Mouse (Mus musculus) midbrain, embryonic 16.5 days (tissue): ENCODE results near the gene Gm6993. TPM values are rescaled to one million over a fixed set of nuclear protein-coding genes. Genes with fewer than 3 reads are reported as not detected.

Experiments
- ATAC-seq: fragments of 200-750 bp; cut with Nextera tagmentation; 2 replicates; pipeline ENCODE4 v1.8.0; 2017; ENCODE audit warnings: moderate TSS enrichment
- H3K27ac ChIP-seq: fragments of 300-500 bp; sonication (generic); 2 replicates; pipeline ENCODE4 v1.5.1; 2014; ENCODE audit warnings: mild to moderate bottlenecking, low read length, mixed read lengths
- H3K27me3 ChIP-seq: fragments of 300-500 bp; sonication (generic); 2 replicates; pipeline ENCODE4 v1.6.1; 2014; ENCODE audit warnings: low read depth, low read length, mixed read lengths; ENCODE audit not compliant: control insufficient read depth, insufficient read depth
- H3K36me3 ChIP-seq: fragments of 300-500 bp; sonication (generic); 2 replicates; pipeline ENCODE4 v1.6.1; 2014; ENCODE audit warnings: mild to moderate bottlenecking, low read length, moderate library complexity, mixed read lengths; ENCODE audit not compliant: control insufficient read depth, insufficient read depth
- H3K4me1 ChIP-seq: fragments of 300-500 bp; sonication (generic); 2 replicates; pipeline ENCODE4 v1.6.1; 2014; ENCODE audit warnings: mild to moderate bottlenecking, low read length, mixed read lengths; ENCODE audit not compliant: control insufficient read depth, insufficient read depth
- H3K4me2 ChIP-seq: fragments of 300-500 bp; sonication (generic); 2 replicates; pipeline ENCODE4 v1.6.1; 2014; ENCODE audit warnings: mild to moderate bottlenecking, low read length, mixed read lengths
- H3K4me3 ChIP-seq: fragments of 300-500 bp; sonication (generic); 2 replicates; pipeline ENCODE4 v1.5.1; 2014; ENCODE audit warnings: low read depth, mild to moderate bottlenecking, low read length, moderate library complexity, mixed read lengths
- H3K9ac ChIP-seq: fragments of 300-500 bp; sonication (generic); 2 replicates; pipeline ENCODE4 v1.6.1; 2014; ENCODE audit warnings: low read depth, low read length, mixed read lengths
- H3K9me3 ChIP-seq: fragments of 300-500 bp; sonication (generic); replicated peaks from 2 replicates; pipeline ENCODE4 v1.6.1; 2014; ENCODE audit warnings: mild to moderate bottlenecking, low read length, mixed read lengths; ENCODE audit not compliant: control insufficient read depth, poor library complexity, severe bottlenecking
- WGBS: fragments of 180-500 bp; shearing (Covaris S2); extraction: QIAGEN DNeasy Blood & Tissue Kit; methylation state at CpG from one replicate; pipeline ENCODE4 v1.1.7; 2014; 5-methylcytosine and 5-hydroxymethylcytosine counted together
- polyA plus RNA-seq: library from polyadenylated mRNA; unstranded; fragments of >200 nt; fragmentation: Nextera tagmentation; extraction: Ambion mirVana; gene quantifications from 2 replicates; pipeline ENCODE4 v1.2.1, GENCODE M21; 2015

Gm6993 gene
- polyA plus RNA-seq, 1 experiment from 2014 or later = not detected

GRCm38 (mm10) chr12:31272012-31272735, 31.6 kb downstream of the Gm6993 start:
- Histone ChIP-seq H3K4me3 (no peak overlapping the region), H3K36me3 (no peaks in the 10 kb centered on the region), H3K9me3 (no peaks in the 10 kb centered on the region), H3K4me1 (no peaks in the 10 kb centered on the region), H3K27ac (no peak overlapping the region), H3K9ac (no peak overlapping the region), H3K27me3 (0 out of 2 replicates have a peak, but pooled peaks cover 3% of the 10 kb centered on the region), H3K4me2 (no peak overlapping the region)
- ATAC-seq = no peak
- 75% methylated on average over 8 of the region's 8 CpGs for WGBS

DNA sequence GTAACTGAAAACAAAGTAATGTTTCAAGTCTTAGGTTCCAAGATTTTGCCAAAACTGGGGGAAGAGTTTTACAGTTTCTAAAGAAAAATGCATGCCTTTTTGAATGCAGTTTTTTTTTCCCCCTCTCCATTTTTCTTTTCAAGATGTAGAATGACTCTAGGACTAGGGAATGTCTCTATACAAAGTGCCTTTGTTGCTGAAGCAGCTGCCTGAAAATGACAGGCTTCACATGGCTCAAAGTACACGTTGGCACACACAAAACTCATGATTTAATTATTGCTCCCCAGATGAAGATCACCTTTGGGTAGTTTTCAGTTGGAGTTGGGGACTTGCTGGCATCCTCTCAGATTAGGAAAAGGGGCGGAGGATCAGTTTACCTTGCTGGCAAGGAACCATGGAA, 32.3 kb downstream of the Gm6993 start:
- Histone ChIP-seq H3K9ac (no peak overlapping the region), H3K27ac (no peak overlapping the region), H3K4me2 (no peak overlapping the region), H3K27me3 (0 out of 2 replicates have a peak, but pooled peaks cover 1% of the 10 kb centered on the region), H3K4me1 (no peaks in the 10 kb centered on the region), H3K9me3 (no peaks in the 10 kb centered on the region), H3K4me3 (no peak overlapping the region), H3K36me3 (no peaks in the 10 kb centered on the region)
- 64% methylated on average over 2 of the region's 2 CpGs for WGBS
- ATAC-seq = no peak

DNA sequence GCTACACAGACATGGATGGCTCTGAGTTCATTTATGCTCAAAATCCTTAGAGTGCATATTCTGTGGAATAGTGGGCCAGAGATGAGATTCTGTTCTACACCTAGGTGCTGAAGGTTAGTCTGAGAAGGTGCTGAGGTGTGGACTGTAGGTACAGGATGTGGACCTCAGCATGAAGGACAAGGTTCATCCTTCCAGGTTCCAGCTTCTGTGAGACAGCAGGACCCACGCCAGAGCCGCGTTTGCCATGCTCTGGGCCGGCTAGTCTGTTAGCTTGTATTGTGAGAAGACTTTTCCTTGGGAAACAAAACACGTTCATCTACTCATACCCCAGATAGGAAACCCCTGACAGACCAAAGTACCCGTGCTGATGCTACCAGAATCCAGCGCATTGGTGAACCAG, 33.1 kb downstream of the Gm6993 start:
- H3K36me3 ChIP-seq = no peaks in the 10 kb centered on the region

DNA sequence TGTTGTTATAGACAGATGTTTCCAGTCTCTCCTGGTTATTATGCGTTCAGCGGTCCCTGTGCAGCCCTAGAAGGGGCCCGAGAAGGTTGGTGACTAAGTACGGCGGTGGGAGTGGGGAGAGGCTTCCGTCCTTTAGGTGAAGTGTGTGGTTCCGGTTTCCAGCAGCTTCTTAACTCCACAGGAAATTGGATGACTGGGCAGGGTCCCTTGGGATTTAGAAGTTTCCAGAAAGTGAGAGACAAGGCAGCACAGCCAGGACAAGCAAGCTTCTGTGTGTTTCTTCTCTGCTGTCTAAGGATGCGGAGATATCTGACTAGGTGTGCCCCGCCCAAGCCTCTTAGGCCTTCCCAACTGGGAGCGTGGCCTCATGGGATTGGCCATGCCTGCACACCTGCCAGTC, 34.8 kb downstream of the Gm6993 start:
- ATAC-seq = no peak
- no peak overlapping the region for H3K9ac ChIP-seq
- no peaks in the 10 kb centered on the region for H3K9me3 ChIP-seq
- H3K36me3 ChIP-seq = no peaks in the 10 kb centered on the region
- H3K27me3 ChIP-seq = no peaks in the 10 kb centered on the region
- no peak overlapping the region for H3K27ac ChIP-seq
- WGBS = 87% methylated on average over 10 of the region's 10 CpGs
- no peak overlapping the region for H3K4me2 ChIP-seq
- H3K4me1 ChIP-seq = no peaks in the 10 kb centered on the region
- H3K4me3 ChIP-seq = no peak overlapping the region

More for the DNA sequence above, 33.1 kb downstream of the Gm6993 start:
- H3K27ac ChIP-seq = no peak overlapping the region
- no peak overlapping the region for H3K9ac ChIP-seq
- H3K27me3 ChIP-seq = no peaks in the 10 kb centered on the region
- no peak for ATAC-seq
- H3K9me3 ChIP-seq = no peaks in the 10 kb centered on the region
- H3K4me3 ChIP-seq = no peak overlapping the region
- H3K4me2 ChIP-seq = no peak overlapping the region
- no peaks in the 10 kb centered on the region for H3K4me1 ChIP-seq
- WGBS = 92% methylated on average over 7 of the region's 7 CpGs

DNA sequence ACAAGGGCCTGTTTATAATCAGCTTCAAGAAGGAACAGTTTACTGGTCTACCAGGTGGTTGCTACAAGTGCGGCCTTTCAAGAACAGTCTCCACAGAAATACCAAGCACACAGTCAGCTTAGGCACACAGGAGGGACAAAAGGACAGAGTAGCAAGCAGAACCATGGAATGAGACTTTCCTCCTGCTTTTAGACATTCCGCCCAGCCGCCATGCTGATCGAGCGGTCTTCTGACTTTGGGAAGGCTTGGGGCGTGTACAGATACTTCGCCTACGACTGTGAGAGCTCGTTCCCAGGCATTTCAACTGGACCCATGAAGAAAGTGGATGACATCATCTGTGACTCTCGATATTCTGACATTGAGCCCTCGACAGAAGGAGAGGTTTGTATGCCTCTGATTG, 37.7 kb downstream of the Gm6993 start:
- Histone ChIP-seq H3K4me1 (no peaks in the 10 kb centered on the region), H3K4me3 (no peak overlapping the region), H3K27ac (no peak overlapping the region), H3K36me3 (no peaks in the 10 kb centered on the region), H3K4me2 (no peak overlapping the region), H3K9ac (no peak overlapping the region), H3K27me3 (no peaks in the 10 kb centered on the region), H3K9me3 (no peaks in the 10 kb centered on the region)
- WGBS = 94% methylated on average over 11 of the region's 11 CpGs
- no peak for ATAC-seq

DNA sequence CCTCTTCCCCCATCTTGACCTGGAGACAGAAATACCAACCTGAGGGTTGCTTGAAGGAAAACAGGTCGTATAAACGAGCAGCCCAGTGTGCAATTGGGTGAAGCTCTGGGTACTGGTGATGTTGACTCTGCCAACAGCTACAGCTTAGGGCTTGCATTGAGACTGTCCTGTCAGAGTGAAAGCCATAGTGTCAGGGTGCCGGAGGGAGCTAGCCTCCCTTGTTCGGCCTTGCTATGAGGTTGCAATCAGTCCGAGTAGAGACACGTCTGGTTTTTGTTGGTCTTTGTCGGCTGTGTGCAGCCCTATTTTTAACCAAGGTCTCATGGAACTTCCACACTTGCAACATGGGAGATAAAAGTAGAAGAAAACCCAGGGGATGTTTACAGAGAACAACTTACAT, 39.7 kb downstream of the Gm6993 start:
- no peak for ATAC-seq
- Histone ChIP-seq H3K36me3 (no peaks in the 10 kb centered on the region), H3K4me2 (no peak overlapping the region), H3K27me3 (no peaks in the 10 kb centered on the region), H3K27ac (no peak overlapping the region), H3K9ac (no peak overlapping the region), H3K4me1 (no peaks in the 10 kb centered on the region), H3K4me3 (no peak overlapping the region), H3K9me3 (no peaks in the 10 kb centered on the region)
- 90% methylated on average over 7 of the region's 7 CpGs for WGBS

GRCm38 (mm10) chr12:31281100-31281591, 40.6 kb downstream of the Gm6993 start:
- no peaks in the 10 kb centered on the region for H3K4me1 ChIP-seq
- no peak overlapping the region for H3K4me2 ChIP-seq
- no peaks in the 10 kb centered on the region for H3K27me3 ChIP-seq
- no peak for ATAC-seq
- no peaks in the 10 kb centered on the region for H3K36me3 ChIP-seq
- no peak overlapping the region for H3K9ac ChIP-seq
- H3K4me3 ChIP-seq = no peak overlapping the region
- WGBS = 21% methylated on average over 9 of the region's 9 CpGs
- H3K9me3 ChIP-seq = no peaks in the 10 kb centered on the region
- no peak overlapping the region for H3K27ac ChIP-seq

- H3K27ac ChIP-seq = no peak overlapping the region
- WGBS = 86% methylated on average over 5 of the region's 5 CpGs
Measured at GRCm38 (mm10) chr12:31282241-31282640, 41.7 kb downstream of the Gm6993 start.

GRCm38 (mm10) chr12:31283131-31283530, 42.6 kb downstream of the Gm6993 start:
- Histone ChIP-seq H3K4me1 (no peaks in the 10 kb centered on the region), H3K27ac (no peak overlapping the region), H3K36me3 (no peaks in the 10 kb centered on the region), H3K9me3 (no peaks in the 10 kb centered on the region), H3K27me3 (no peaks in the 10 kb centered on the region), H3K9ac (no peak overlapping the region), H3K4me2 (no peak overlapping the region), H3K4me3 (no peak overlapping the region)
- no peak for ATAC-seq
- 92% methylated on average over 4 of the region's 4 CpGs for WGBS

More at GRCm38 (mm10) chr12:31282241-31282640, 41.7 kb downstream of the Gm6993 start:
- H3K27me3 ChIP-seq = no peaks in the 10 kb centered on the region
- no peaks in the 10 kb centered on the region for H3K9me3 ChIP-seq
- no peaks in the 10 kb centered on the region for H3K36me3 ChIP-seq
- H3K4me2 ChIP-seq = no peak overlapping the region
- no peaks in the 10 kb centered on the region for H3K4me1 ChIP-seq
- H3K4me3 ChIP-seq = no peak overlapping the region
- no peak overlapping the region for H3K9ac ChIP-seq
- ATAC-seq = no peak
